Mouse (Mus musculus): ENCODE measurements around the gene Cdc14b. TPM values are rescaled to one million over a fixed set of nuclear protein-coding genes. Genes with fewer than 3 reads are reported as not detected.

The Cdc14b gene
- 29.6 and 29.8 TPM in 2 replicates for polyA plus RNA-seq (2016; fragmentation: Nextera tagmentation; extraction: Ambion mirVana)

- H3K27ac ChIP-seq: peak within 1 kb of the TSS; percentile 35; the same call in 1 of the 2 replicates
- H3K9me3 ChIP-seq: no peaks in the 10 kb centered on the region
- H3K4me3 ChIP-seq (replicated peaks): peak within 1 kb of the TSS; percentile 80
- H3K4me1 ChIP-seq (replicated peaks): peaks cover 7% of the 10 kb centered on the region
- no peaks in the 10 kb centered on the region; the same call in 1 of the 2 replicates for H3K36me3 ChIP-seq
- no peaks in the 10 kb centered on the region for H3K27me3 ChIP-seq
- peak within 1 kb of the TSS; percentile 99 for H3K4me2 ChIP-seq
- WGBS: under 1% methylated on average over 57 of the region's 57 CpGs
- peak within 1 kb of the TSS; percentile 84 for H3K9ac ChIP-seq (replicated peaks)
- ATAC-seq (ENCODE audit: insufficient number of reproducible peaks, insufficient read depth, low FRiP score, low TSS enrichment, low read depth): peak; percentile 93
Observed at GRCm38 (mm10) chr13:64274879-64275753, at the start of gene Cdc14b. Cdc14b (minus strand) TSS chr13:64275290.

GRCm38 (mm10) chr13:64322561-64323281, 47.6 kb upstream of the Cdc14b start:
- no peak overlapping the region for H3K27ac ChIP-seq
- no peaks in the 10 kb centered on the region for H3K4me1 ChIP-seq (replicated peaks)
- H3K4me3 ChIP-seq (replicated peaks): no peak overlapping the region
- no peaks in the 10 kb centered on the region for H3K9me3 ChIP-seq
- no peak for ATAC-seq (ENCODE audit: insufficient number of reproducible peaks, insufficient read depth, low FRiP score, low TSS enrichment, low read depth)
- no peaks in the 10 kb centered on the region for H3K27me3 ChIP-seq
- no peaks in the 10 kb centered on the region for H3K36me3 ChIP-seq
- no peak overlapping the region for H3K4me2 ChIP-seq
- H3K9ac ChIP-seq (replicated peaks): no peak overlapping the region
- WGBS: 78% methylated on average over 8 of the region's 8 CpGs

DNA sequence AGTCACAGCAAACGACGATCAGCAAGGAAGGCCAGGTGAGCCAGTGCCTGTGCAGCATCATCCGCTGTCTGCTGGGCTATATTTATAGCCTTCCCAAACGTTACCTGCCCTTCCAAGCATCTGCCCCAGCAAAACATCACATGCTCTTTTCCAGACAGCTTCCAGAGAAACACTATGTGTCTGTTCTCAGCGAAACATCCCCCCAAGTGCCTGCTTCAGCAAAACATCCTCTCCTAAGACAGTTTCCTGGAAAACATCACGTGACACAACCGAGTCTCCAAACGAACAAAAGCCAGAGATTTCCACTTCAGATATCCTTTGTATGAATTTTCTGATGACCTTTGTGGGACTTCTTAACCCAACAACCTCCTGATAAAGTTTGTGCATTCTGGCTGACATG, 45.2 kb upstream of the Cdc14b start:
- H3K9ac ChIP-seq (replicated peaks): no peak overlapping the region
- no peaks in the 10 kb centered on the region for H3K36me3 ChIP-seq
- no peaks in the 10 kb centered on the region for H3K4me1 ChIP-seq (replicated peaks)
- no peak overlapping the region for H3K27ac ChIP-seq
- H3K27me3 ChIP-seq: no peaks in the 10 kb centered on the region
- 79% methylated on average over 8 of the region's 8 CpGs for WGBS
- no peak overlapping the region for H3K4me2 ChIP-seq
- H3K4me3 ChIP-seq (replicated peaks): no peak overlapping the region
- H3K9me3 ChIP-seq: no peaks in the 10 kb centered on the region
- no peak for ATAC-seq (ENCODE audit: insufficient number of reproducible peaks, insufficient read depth, low FRiP score, low TSS enrichment, low read depth)

DNA sequence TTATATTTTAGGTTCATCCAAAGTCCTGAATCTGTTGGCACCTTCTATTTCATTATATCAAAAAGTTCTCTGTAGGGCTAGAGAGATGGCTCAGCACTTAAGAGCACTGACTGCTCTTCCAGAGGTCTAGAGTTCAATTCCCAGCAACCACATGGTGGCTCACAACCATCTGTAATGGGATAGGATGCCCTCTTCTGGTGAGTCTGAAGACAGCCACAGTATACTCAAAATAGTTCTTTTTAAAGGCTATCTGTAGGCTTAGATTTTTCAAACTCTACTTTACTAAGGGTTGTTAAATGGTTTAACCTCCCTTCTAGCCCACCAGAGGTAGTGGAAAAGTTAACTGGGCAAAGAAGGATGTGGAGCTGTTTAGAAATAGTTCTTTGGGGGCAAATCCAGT, 44.7 kb upstream of the Cdc14b start:
- Histone ChIP-seq H3K9ac (replicated peaks) (no peak overlapping the region), H3K36me3 (no peaks in the 10 kb centered on the region), H3K4me3 (replicated peaks) (no peak overlapping the region), H3K4me1 (replicated peaks) (no peaks in the 10 kb centered on the region), H3K4me2 (no peak overlapping the region), H3K27me3 (no peaks in the 10 kb centered on the region), H3K9me3 (no peaks in the 10 kb centered on the region), H3K27ac (no peak overlapping the region)
- no peak for ATAC-seq (ENCODE audit: insufficient number of reproducible peaks, insufficient read depth, low FRiP score, low TSS enrichment, low read depth)

DNA sequence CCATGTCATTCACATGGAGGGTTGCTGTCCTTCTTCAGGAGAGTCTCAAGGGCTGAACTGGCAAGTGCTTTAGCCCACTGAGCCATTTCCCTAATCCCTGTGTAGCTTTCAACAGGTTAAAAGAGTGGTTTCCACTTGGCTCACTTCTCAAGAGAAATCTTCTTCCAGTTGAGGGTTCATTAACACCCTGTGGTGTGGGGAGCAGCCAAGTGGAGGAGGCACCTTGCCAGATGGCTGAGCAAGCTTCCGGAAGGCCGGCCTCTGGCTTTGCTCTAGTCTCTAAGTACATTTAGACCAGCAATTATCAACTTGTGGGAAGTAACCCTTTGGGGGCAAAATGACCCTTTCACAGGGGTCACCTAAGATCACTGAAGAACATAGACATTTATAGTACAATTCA, 43.3 kb upstream of the Cdc14b start:
- H3K9me3 ChIP-seq: no peaks in the 10 kb centered on the region
- no peak overlapping the region for H3K4me3 ChIP-seq (replicated peaks)
- H3K4me2 ChIP-seq: no peak overlapping the region
- no peaks in the 10 kb centered on the region for H3K36me3 ChIP-seq
- no peak overlapping the region for H3K9ac ChIP-seq (replicated peaks)
- WGBS: 58% methylated on average over 2 of the region's 2 CpGs
- no peak for ATAC-seq (ENCODE audit: insufficient number of reproducible peaks, insufficient read depth, low FRiP score, low TSS enrichment, low read depth)
- no peaks in the 10 kb centered on the region for H3K4me1 ChIP-seq (replicated peaks)
- no peaks in the 10 kb centered on the region for H3K27me3 ChIP-seq
- no peak overlapping the region for H3K27ac ChIP-seq

DNA sequence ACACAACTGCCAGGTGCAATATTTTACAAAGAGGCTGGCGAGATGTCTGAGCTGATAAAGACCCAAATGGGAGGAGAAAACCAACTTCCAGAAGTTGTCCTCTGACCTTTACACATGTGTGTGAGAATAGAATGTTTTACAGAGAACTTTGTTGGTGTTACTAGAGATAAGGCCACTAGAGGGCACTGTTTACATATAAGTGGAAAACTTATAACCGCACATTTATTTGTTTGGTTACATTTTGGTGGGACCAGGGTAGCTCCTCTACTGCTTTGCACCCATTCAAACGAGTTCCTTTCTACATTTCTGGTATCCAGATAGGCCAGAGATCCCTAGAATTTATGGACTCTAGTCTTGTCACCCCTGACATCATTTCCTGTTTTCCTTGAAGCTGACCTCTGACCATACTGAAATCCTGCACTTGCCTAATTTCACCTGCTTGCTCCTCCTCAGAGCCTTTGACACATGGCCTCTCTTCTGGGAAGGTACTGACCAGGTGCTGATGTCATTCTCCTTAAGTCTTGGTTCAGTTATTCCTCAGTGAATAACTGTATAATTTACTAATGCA, 40.5 kb upstream of the Cdc14b start:
- no peak overlapping the region for H3K27ac ChIP-seq
- no peaks in the 10 kb centered on the region for H3K36me3 ChIP-seq
- H3K9ac ChIP-seq (replicated peaks): no peak overlapping the region
- no peak overlapping the region for H3K4me3 ChIP-seq (replicated peaks)
- WGBS: 1% methylated on average over 3 of the region's 3 CpGs
- no peak for ATAC-seq (ENCODE audit: insufficient number of reproducible peaks, insufficient read depth, low FRiP score, low TSS enrichment, low read depth)
- H3K4me2 ChIP-seq: no peak overlapping the region
- H3K27me3 ChIP-seq: no peaks in the 10 kb centered on the region
- peaks cover 10% of the 10 kb centered on the region for H3K4me1 ChIP-seq (replicated peaks)
- H3K9me3 ChIP-seq: no peaks in the 10 kb centered on the region

DNA sequence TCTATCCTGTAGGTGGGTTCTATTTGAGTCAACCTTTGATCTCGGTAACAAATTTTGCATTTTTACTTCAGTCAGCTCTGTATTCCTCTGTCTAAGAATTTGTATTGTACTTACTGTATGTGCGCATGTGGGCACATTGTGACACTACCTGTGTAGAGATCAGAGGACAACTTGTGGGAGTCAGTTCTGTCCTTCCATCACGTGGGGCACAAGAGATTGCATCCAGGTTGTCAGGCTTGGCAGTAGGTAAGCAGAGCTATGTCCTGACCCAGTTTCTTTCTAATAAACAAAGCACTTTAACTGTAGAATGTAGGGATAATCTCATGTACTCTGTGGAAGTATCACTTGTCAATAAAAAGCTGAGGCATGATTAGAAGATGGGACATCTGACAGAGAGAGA, 39.0 kb upstream of the Cdc14b start:
- H3K36me3 ChIP-seq: no peaks in the 10 kb centered on the region
- H3K9me3 ChIP-seq: no peaks in the 10 kb centered on the region
- no peak overlapping the region for H3K9ac ChIP-seq (replicated peaks)
- H3K4me3 ChIP-seq (replicated peaks): no peak overlapping the region
- no peak for ATAC-seq (ENCODE audit: insufficient number of reproducible peaks, insufficient read depth, low FRiP score, low TSS enrichment, low read depth)
- H3K27me3 ChIP-seq: no peaks in the 10 kb centered on the region
- 76% methylated on average over 3 of the region's 3 CpGs for WGBS
- peaks cover 10% of the 10 kb centered on the region for H3K4me1 ChIP-seq (replicated peaks)
- H3K4me2 ChIP-seq: no peak overlapping the region
- no peak overlapping the region for H3K27ac ChIP-seq

DNA sequence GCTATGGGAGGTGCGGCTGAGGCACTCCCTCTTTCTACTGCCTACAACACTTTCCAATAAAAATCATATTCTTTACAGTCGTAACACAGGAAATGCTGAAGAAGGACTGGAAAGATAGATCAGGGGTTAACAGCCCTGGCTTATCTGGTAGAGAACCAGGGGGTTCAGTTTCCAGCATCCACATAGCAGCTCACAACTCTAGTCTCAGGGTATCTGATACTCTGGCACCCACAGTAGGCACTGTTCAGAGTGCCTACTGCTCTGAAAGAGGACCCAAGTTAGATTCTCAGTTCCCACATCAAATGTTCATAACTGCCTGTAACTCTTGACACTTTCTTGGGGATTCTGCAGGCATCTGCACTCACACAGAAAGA, 37.8 kb upstream of the Cdc14b start:
- H3K9me3 ChIP-seq: no peaks in the 10 kb centered on the region
- H3K27me3 ChIP-seq: no peaks in the 10 kb centered on the region
- peaks cover 6% of the 10 kb centered on the region; the same call in 1 of the 2 replicates for H3K36me3 ChIP-seq
- WGBS: 0% methylated on average over 2 of the region's 2 CpGs
- H3K4me2 ChIP-seq: peak overlapping the region; percentile 63
- no peak overlapping the region for H3K9ac ChIP-seq (replicated peaks)
- peaks cover 10% of the 10 kb centered on the region for H3K4me1 ChIP-seq (replicated peaks)
- ATAC-seq (ENCODE audit: insufficient number of reproducible peaks, insufficient read depth, low FRiP score, low TSS enrichment, low read depth): peak; percentile 77
- no peak overlapping the region for H3K27ac ChIP-seq
- H3K4me3 ChIP-seq (replicated peaks): peak overlapping the region; percentile 71

DNA sequence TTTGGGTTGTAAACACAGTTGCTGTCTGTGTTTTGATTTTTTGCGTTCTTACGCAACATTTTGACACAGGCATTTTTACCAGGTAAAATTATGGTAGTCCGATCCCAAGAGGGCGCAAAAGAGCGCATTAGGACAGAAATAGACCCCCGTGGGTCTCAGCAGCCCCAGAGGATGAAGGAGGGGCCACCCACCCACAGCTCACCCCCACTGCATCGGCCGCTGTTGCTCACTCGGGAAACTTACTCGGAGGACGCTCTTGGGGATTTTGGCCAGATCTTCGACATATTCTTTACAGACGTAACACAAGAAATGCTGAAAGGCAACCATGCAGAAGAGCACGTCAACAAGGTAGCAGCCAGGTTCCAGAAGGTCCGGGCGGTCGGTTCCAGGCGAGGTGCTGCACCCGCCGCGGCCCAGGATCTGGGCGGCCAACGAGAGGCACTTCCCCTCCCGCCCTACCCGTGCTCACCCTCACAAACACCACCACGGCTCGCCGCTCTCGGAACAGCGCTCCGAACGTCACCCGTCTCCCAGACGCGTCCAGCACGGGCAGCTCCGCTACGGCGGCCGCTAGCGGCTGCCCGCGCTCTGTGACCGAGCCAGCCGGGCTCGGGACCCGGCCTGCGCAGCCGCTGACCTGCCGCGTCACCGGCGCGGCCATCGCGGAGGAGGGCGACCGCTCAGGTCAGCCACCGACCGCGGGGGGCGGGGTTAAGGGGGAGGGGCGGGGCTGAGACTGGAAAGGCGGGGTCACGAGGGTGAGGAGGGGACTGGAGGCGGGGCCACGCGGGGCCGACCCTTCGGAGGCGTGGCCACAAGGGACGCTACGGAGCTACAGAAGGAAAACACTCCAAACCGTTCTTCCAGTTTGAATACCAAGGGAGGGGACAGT, 37.2 kb upstream of the Cdc14b start, which contains the start of gene Aaed1:
Gene Aaed1, minus strand, starts transcription at position 687 of the 892 bp plus-strand sequence.
- Histone ChIP-seq H3K36me3 (peaks cover 12% of the 10 kb centered on the region), H3K27ac (peak within 1 kb of the TSS; percentile 92), H3K4me3 (replicated peaks) (peak within 1 kb of the TSS; percentile 71), H3K4me1 (replicated peaks) (peaks cover 10% of the 10 kb centered on the region), H3K27me3 (no peaks in the 10 kb centered on the region), H3K9me3 (no peaks in the 10 kb centered on the region), H3K4me2 (peak within 1 kb of the TSS; percentile 63), H3K9ac (replicated peaks) (peak within 1 kb of the TSS; percentile 67)
- ATAC-seq (ENCODE audit: insufficient number of reproducible peaks, insufficient read depth, low FRiP score, low TSS enrichment, low read depth): peak; percentile 87
- under 1% methylated on average over 70 of the region's 74 CpGs for WGBS

GRCm38 (mm10) chr13:64311266-64311665, 36.2 kb upstream of the Cdc14b start:
- H3K27ac ChIP-seq: no peak overlapping the region
- peak overlapping the region; percentile 71 for H3K4me3 ChIP-seq (replicated peaks)
- peaks cover 15% of the 10 kb centered on the region for H3K36me3 ChIP-seq
- H3K4me1 ChIP-seq (replicated peaks): peaks cover 10% of the 10 kb centered on the region
- no peaks in the 10 kb centered on the region for H3K27me3 ChIP-seq
- no peak overlapping the region for H3K9ac ChIP-seq (replicated peaks)
- H3K9me3 ChIP-seq: no peaks in the 10 kb centered on the region
- peak overlapping the region; percentile 63 for H3K4me2 ChIP-seq
- no peak for ATAC-seq (ENCODE audit: insufficient number of reproducible peaks, insufficient read depth, low FRiP score, low TSS enrichment, low read depth)
- WGBS: 76% methylated on average over 1 of the region's 1 CpGs
